Mouse (Mus musculus) neural tube, embryonic 14.5 days (tissue): ENCODE measurements around the gene Lbhd2. TPM values are rescaled to one million over a fixed set of nuclear protein-coding genes. Genes with fewer than 3 reads are reported as not detected.

ENCODE experiments used
- ATAC-seq: fragments of 200-750 bp; cut with Nextera tagmentation; 2 replicates; pipeline ENCODE4 v1.8.0; 2017; ENCODE audit warnings: low read depth, mild to moderate bottlenecking, moderate TSS enrichment, moderate library complexity
- H3K27ac ChIP-seq: fragments of 300-500 bp; sonication (generic); 2 replicates; pipeline ENCODE4 v1.5.1; 2014; ENCODE audit warnings: low read depth, mild to moderate bottlenecking, control low read depth, low read length, moderate library complexity, mixed read lengths
- H3K27me3 ChIP-seq: fragments of 300-500 bp; sonication (generic); 2 replicates; pipeline ENCODE4 v1.6.1; 2014; ENCODE audit warnings: low read length; ENCODE audit not compliant: control insufficient read depth, insufficient read depth
- H3K36me3 ChIP-seq: fragments of 300-500 bp; sonication (generic); 2 replicates; pipeline ENCODE4 v1.6.1; 2014; ENCODE audit warnings: low read length, mixed read lengths; ENCODE audit not compliant: control insufficient read depth, insufficient read depth
- H3K4me1 ChIP-seq: fragments of 300-500 bp; sonication (generic); 2 replicates; pipeline ENCODE4 v1.6.1; 2014; ENCODE audit warnings: low read length; ENCODE audit not compliant: control insufficient read depth, insufficient read depth
- H3K4me2 ChIP-seq: fragments of 300-500 bp; sonication (generic); 2 replicates; pipeline ENCODE4 v1.6.1; 2014; ENCODE audit warnings: mild to moderate bottlenecking, low read depth, low read length, control low read depth
- H3K4me3 ChIP-seq: fragments of 300-500 bp; sonication (generic); 2 replicates; pipeline ENCODE4 v1.5.1; 2014; ENCODE audit warnings: low read depth, low read length, control low read depth, mixed read lengths
- H3K9ac ChIP-seq: fragments of 300-500 bp; sonication (generic); replicated peaks from 2 replicates; pipeline ENCODE4 v1.6.1; 2014; ENCODE audit warnings: low read depth, mild to moderate bottlenecking, control low read depth, low read length, mixed read lengths
- H3K9me3 ChIP-seq: fragments of 300-500 bp; sonication (generic); 2 replicates; pipeline ENCODE4 v1.6.1; 2016; ENCODE audit warnings: low read length; ENCODE audit not compliant: control insufficient read depth
- WGBS: fragments of 180-500 bp; shearing (Covaris S2); extraction: QIAGEN DNeasy Blood & Tissue Kit; methylation state at CpG from one replicate; pipeline ENCODE4 v1.1.7; 2014; 5-methylcytosine and 5-hydroxymethylcytosine counted together
- polyA plus RNA-seq: library from polyadenylated mRNA; unstranded; fragments of >200 nt; fragmentation: Nextera tagmentation; extraction: Ambion mirVana; gene quantifications from 2 replicates; pipeline ENCODE4 v1.2.1, GENCODE M21; 2014

Gene Lbhd2
- polyA plus RNA-seq, 1 experiment from 2014 or later: 1.5 TPM

GRCm38 (mm10) chr12:111457742-111458141 is 51.1 kb downstream of the Lbhd2 start:
- H3K27me3 ChIP-seq: peaks cover 3% of the 10 kb centered on the region; the same call in 1 of the 2 replicates
- H3K4me1 ChIP-seq: no peaks in the 10 kb centered on the region
- ATAC-seq: no peak
- H3K27ac ChIP-seq: no peak overlapping the region
- H3K4me2 ChIP-seq: no peak overlapping the region
- 83% methylated on average over 1 of the region's 1 CpGs for WGBS
- H3K4me3 ChIP-seq: no peak overlapping the region
- H3K9ac ChIP-seq: no peak overlapping the region
- no peaks in the 10 kb centered on the region for H3K36me3 ChIP-seq
- no peaks in the 10 kb centered on the region for H3K9me3 ChIP-seq

Other genes with a start within 250 kb of the Lbhd2 start
- 20.1 and 22.1 TPM in 2 replicates for gene Traf3, start 240.4 kb upstream of the Lbhd2 start, polyA plus RNA-seq
- not detected in 2 replicates for gene 4930595D18Rik, start 222.3 kb upstream of the Lbhd2 start, polyA plus RNA-seq
- 15.6 and 28.1 TPM in 2 replicates for gene Amn, start 135.7 kb upstream of the Lbhd2 start, polyA plus RNA-seq
- gene Cdc42bpb, start 29.1 kb upstream of the Lbhd2 start, polyA plus RNA-seq: 43.4 and 54.1 TPM in 2 replicates
- gene Exoc3l4, start 10.2 kb downstream of the Lbhd2 start, polyA plus RNA-seq: 1.2 and 2.0 TPM in 2 replicates
- gene Tnfaip2, start 35.7 kb downstream of the Lbhd2 start, polyA plus RNA-seq: 0.81 TPM in 1 of 2 replicates, not detected in the other
- 1.3 and 1.5 TPM in 2 replicates for gene Gm266, start 79.0 kb downstream of the Lbhd2 start, polyA plus RNA-seq
- gene Eif5, start 131.2 kb downstream of the Lbhd2 start, polyA plus RNA-seq: 518 and 558 TPM in 2 replicates
- gene Mark3, start 167.7 kb downstream of the Lbhd2 start, polyA plus RNA-seq: 78.1 and 83.7 TPM in 2 replicates